Mouse (Mus musculus): ENCODE results near the gene Gpnmb.

- no peak for TF ChIP-seq CTCF (IDR thresholded peaks at IDR 0.05; ENCODE audit: low read depth)
- TF ChIP-seq EP300 (IDR thresholded peaks at IDR 0.05; ENCODE audit: low read depth), result no peak
These were observed 84.0 kb downstream of the Gpnmb start for GRCm38 (mm10) chr6:49120370-49120769.
